Mouse (Mus musculus): ENCODE results near the gene Kbtbd13.

DNA sequence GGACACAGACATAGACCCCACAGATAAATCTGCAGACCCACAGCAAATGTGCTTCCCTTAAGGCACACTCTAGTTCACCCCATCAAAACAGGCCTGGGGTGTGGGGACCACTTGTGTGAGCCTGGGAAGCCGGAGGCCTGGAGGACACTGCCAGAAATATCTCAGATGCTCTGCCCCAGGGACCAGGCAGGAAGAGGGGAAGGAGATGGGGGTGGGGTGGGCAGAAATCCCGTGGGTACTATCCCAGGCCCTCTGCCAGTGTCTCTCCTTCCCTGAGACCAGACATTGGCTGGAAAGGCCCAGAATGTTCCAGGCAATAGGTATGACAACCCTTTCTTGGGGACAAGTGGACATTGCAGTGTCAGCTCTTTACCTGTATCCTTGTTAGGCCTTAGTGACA lies 2.2 kb upstream of the Kbtbd13 start:
- TF ChIP-seq POLR2A (IDR thresholded peaks at IDR 0.05; ENCODE audit: low read depth, low read length) (no peak), CTCF (IDR thresholded peaks at IDR 0.05; ENCODE audit: extremely low read depth, insufficient read length, insufficient replicate concordance, low read depth, low read length) (no peak)

Data from small intestine, adult 2 months (tissue).